Mouse (Mus musculus) midbrain, embryonic 16.5 days (tissue): Measurements from ENCODE around the gene Vps37c. TPM values are rescaled to one million over a fixed set of nuclear protein-coding genes. Genes with fewer than 3 reads are reported as not detected.

Experiments
- ATAC-seq: fragments of 200-750 bp; cut with Nextera tagmentation; 2 replicates; pipeline ENCODE4 v1.8.0; 2017; ENCODE audit warnings: moderate TSS enrichment
- H3K27ac ChIP-seq: fragments of 300-500 bp; sonication (generic); 2 replicates; pipeline ENCODE4 v1.5.1; 2014; ENCODE audit warnings: mild to moderate bottlenecking, low read length, mixed read lengths
- H3K27me3 ChIP-seq: fragments of 300-500 bp; sonication (generic); 2 replicates; pipeline ENCODE4 v1.6.1; 2014; ENCODE audit warnings: low read depth, low read length, mixed read lengths; ENCODE audit not compliant: control insufficient read depth, insufficient read depth
- H3K36me3 ChIP-seq: fragments of 300-500 bp; sonication (generic); 2 replicates; pipeline ENCODE4 v1.6.1; 2014; ENCODE audit warnings: mild to moderate bottlenecking, low read length, moderate library complexity, mixed read lengths; ENCODE audit not compliant: control insufficient read depth, insufficient read depth
- H3K4me1 ChIP-seq: fragments of 300-500 bp; sonication (generic); 2 replicates; pipeline ENCODE4 v1.6.1; 2014; ENCODE audit warnings: mild to moderate bottlenecking, low read length, mixed read lengths; ENCODE audit not compliant: control insufficient read depth, insufficient read depth
- H3K4me2 ChIP-seq: fragments of 300-500 bp; sonication (generic); 2 replicates; pipeline ENCODE4 v1.6.1; 2014; ENCODE audit warnings: mild to moderate bottlenecking, low read length, mixed read lengths
- H3K4me3 ChIP-seq: fragments of 300-500 bp; sonication (generic); 2 replicates; pipeline ENCODE4 v1.5.1; 2014; ENCODE audit warnings: low read depth, mild to moderate bottlenecking, low read length, moderate library complexity, mixed read lengths
- H3K9ac ChIP-seq: fragments of 300-500 bp; sonication (generic); 2 replicates; pipeline ENCODE4 v1.6.1; 2014; ENCODE audit warnings: low read depth, low read length, mixed read lengths
- H3K9me3 ChIP-seq: fragments of 300-500 bp; sonication (generic); replicated peaks from 2 replicates; pipeline ENCODE4 v1.6.1; 2014; ENCODE audit warnings: mild to moderate bottlenecking, low read length, mixed read lengths; ENCODE audit not compliant: control insufficient read depth, poor library complexity, severe bottlenecking
- WGBS: fragments of 180-500 bp; shearing (Covaris S2); extraction: QIAGEN DNeasy Blood & Tissue Kit; methylation state at CpG from one replicate; pipeline ENCODE4 v1.1.7; 2014; 5-methylcytosine and 5-hydroxymethylcytosine counted together
- polyA plus RNA-seq: library from polyadenylated mRNA; unstranded; fragments of >200 nt; fragmentation: Nextera tagmentation; extraction: Ambion mirVana; gene quantifications from 2 replicates; pipeline ENCODE4 v1.2.1, GENCODE M21; 2015

Vps37c gene
- polyA plus RNA-seq, 1 experiment from 2014 or later, result 28.6 TPM

DNA sequence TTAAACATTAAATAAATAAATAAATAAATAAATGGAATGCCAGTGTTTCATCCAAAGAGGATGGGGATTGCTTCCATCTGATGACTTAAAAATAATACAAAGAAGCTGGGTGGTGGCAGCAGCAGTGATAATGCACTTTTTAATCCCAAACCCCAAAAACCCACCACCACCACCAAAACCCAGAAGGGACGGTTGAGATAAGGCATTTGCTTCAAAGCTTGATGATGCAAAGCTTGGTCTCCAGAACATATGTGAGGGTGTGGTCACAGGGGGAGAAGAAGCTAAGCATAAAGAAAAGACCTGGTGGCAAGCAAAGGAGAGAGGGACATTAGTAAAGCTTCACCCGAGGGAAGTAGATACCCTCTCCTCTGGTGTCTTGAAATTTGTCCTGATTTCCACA, 26.6 kb upstream of the Vps37c start:
- 100% methylated on average over 2 of the region's 2 CpGs for WGBS
- Histone ChIP-seq H3K9me3 (no peaks in the 10 kb centered on the region), H3K4me2 (no peak overlapping the region)

DNA sequence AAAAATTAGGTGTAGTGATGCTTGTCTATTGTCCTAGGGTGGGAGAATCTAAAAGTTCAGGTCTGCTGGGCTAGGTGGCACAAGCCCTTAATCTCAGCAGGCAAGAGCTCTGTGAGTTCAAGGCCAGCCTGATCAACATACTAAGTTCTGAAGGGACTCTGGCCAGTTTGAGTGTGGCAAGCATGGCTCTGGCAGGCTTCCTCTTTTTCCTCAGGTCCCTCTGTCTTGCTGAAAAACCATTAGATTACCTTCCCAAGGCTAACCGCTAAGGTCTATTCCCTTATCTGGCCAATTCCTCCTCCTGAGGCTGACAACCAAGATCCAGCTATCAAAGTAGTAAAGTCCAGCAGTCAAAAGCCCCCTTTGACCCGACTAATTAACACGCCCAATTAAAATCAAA, 25.9 kb upstream of the Vps37c start:
- Histone ChIP-seq H3K9me3 (no peaks in the 10 kb centered on the region), H3K9ac (no peak overlapping the region), H3K4me2 (no peak overlapping the region), H3K36me3 (no peaks in the 10 kb centered on the region), H3K4me3 (no peak overlapping the region), H3K27me3 (no peaks in the 10 kb centered on the region), H3K4me1 (no peaks in the 10 kb centered on the region), H3K27ac (no peak overlapping the region)
- no peak for ATAC-seq
- 92% methylated on average over 3 of the region's 3 CpGs for WGBS

More for the DNA sequence above, 26.6 kb upstream of the Vps37c start:
- Histone ChIP-seq H3K4me1 (no peaks in the 10 kb centered on the region), H3K27ac (no peak overlapping the region), H3K27me3 (no peaks in the 10 kb centered on the region), H3K9ac (no peak overlapping the region), H3K4me3 (no peak overlapping the region), H3K36me3 (no peaks in the 10 kb centered on the region)
- ATAC-seq, result no peak

DNA sequence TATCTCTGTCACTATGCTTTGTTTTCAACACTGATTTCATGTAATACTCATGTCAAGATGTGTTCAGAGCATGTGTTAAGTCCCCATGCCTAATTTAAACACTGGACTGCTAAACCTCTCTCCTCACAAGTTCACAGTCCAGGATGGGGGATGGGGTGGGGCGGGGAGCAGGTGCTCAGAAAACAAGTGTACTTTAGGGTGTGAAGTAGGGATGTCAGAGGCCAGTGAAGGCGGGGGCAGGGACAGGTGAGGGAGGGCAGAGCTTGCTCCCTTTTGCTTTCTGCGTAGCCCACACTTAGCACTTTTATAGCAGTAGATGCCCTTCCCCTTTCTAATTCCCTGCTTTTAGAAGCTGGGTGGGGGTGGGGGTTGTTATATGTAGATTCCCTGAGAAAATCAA, 23.4 kb upstream of the Vps37c start:
- Histone ChIP-seq H3K4me3 (no peak overlapping the region), H3K4me2 (no peak overlapping the region), H3K9me3 (no peaks in the 10 kb centered on the region), H3K36me3 (no peaks in the 10 kb centered on the region), H3K27ac (no peak overlapping the region), H3K27me3 (no peaks in the 10 kb centered on the region), H3K9ac (no peak overlapping the region), H3K4me1 (no peaks in the 10 kb centered on the region)
- peak; percentile 41; the same call in 1 of the 2 replicates for ATAC-seq
- WGBS, result 62% methylated on average over 3 of the region's 3 CpGs

DNA sequence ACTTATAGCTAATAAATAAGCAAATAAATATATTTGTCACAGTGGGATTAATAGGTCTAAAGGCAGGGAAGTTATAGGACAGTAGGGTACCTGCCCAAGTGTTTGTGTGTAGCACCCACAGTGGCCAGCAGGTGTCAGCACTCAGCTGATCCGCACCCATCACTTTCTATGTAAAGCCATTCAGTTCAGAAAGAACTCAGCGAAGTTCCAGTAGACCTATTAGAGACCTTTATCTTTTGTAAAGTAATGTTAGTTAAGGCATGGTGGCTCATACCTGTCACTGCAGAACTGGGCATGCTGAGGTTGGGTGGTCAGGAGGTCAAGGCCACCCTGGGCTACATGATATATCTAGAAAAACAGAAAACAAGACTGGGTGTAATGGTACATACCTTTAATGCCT, 23.0 kb upstream of the Vps37c start:
- Histone ChIP-seq H3K4me1 (no peaks in the 10 kb centered on the region), H3K36me3 (no peaks in the 10 kb centered on the region), H3K4me3 (no peak overlapping the region), H3K27me3 (no peaks in the 10 kb centered on the region), H3K4me2 (no peak overlapping the region), H3K27ac (no peak overlapping the region), H3K9me3 (no peaks in the 10 kb centered on the region), H3K9ac (no peak overlapping the region)
- WGBS, result 8% methylated on average over 2 of the region's 2 CpGs
- peak; percentile 78 for ATAC-seq

DNA sequence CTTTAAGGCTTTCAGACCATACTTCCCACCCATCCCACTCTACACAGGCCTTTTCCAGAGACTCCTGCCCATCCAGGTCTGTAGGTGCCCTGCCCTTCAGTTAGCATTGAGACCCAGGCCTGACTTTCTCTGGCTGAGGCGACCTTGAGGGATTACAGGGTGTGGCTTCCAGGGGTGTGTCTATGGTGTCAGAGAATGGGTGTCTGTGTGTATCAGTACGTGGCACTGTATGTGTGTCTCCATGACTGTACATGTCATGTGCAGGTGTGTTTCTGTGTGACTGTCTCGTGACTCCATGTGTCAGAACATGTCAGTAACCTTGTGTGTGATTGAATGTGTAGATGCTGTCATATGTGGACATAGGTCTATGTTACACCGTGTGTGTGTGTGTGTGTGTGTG, 17.2 kb upstream of the Vps37c start:
- 86% methylated on average over 4 of the region's 4 CpGs for WGBS
- H3K27me3 ChIP-seq, result no peaks in the 10 kb centered on the region
- no peak overlapping the region for H3K4me3 ChIP-seq
- no peak overlapping the region for H3K9ac ChIP-seq
- no peaks in the 10 kb centered on the region for H3K4me1 ChIP-seq
- no peaks in the 10 kb centered on the region for H3K36me3 ChIP-seq
- no peak for ATAC-seq
- H3K9me3 ChIP-seq, result no peaks in the 10 kb centered on the region
- no peak overlapping the region for H3K4me2 ChIP-seq
- no peak overlapping the region for H3K27ac ChIP-seq

DNA sequence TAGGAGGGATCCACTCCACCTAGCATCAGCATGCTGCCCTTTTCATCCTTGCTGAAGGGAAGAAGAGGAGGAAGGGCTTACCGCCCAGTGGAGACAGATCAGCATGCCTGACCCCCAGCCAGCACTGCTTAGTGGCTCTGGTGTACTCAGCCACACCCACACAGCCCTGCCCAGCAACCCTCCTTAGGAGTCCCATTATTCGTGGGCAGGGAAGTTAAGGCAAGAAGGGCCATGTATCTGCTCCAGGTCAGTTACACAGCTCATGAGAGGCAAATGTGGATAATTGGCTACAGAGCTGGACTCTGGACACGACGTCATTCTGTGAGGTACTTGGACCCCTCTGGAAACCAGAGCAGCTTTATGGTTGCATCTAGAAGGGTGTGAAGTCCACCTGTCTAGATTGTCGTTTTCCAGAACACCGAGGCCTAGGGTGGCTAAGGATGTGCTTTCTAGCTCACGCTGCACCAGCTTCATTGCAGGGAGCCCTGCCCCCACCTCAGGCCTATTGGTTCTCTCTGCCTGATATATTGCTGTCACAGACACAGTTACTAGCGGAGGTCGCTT, 16.6 kb upstream of the Vps37c start:
- Histone ChIP-seq H3K27ac (no peak overlapping the region), H3K36me3 (no peaks in the 10 kb centered on the region), H3K4me3 (no peak overlapping the region), H3K4me1 (no peaks in the 10 kb centered on the region), H3K9me3 (no peaks in the 10 kb centered on the region), H3K4me2 (no peak overlapping the region), H3K9ac (no peak overlapping the region), H3K27me3 (no peaks in the 10 kb centered on the region)
- 69% methylated on average over 9 of the region's 9 CpGs for WGBS
- no peak for ATAC-seq

DNA sequence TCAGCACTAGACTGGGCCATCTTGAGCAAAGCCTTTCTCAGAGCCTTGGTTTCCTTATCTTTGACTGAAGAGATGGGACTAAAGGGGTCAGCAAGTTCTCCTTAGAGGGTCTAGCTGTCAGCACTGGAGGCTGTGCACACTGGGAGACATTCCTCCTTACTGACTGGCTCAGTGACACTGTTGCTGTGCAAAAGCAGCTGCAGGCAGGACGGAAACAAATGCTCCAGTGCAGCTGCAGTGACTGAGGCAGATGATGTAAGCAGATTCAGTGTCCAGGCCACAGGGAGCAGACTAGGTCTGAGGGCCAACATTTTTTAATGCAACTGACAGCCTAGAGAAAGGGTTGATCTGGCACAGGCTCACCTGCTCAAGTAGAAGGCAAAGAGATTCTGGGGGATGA, 15.3 kb upstream of the Vps37c start:
- Histone ChIP-seq H3K4me1 (no peaks in the 10 kb centered on the region), H3K4me2 (no peak overlapping the region), H3K27ac (no peak overlapping the region), H3K27me3 (no peaks in the 10 kb centered on the region), H3K36me3 (no peaks in the 10 kb centered on the region), H3K4me3 (no peak overlapping the region), H3K9ac (no peak overlapping the region), H3K9me3 (no peaks in the 10 kb centered on the region)
- WGBS, result 54% methylated on average over 1 of the region's 1 CpGs
- no peak for ATAC-seq

DNA sequence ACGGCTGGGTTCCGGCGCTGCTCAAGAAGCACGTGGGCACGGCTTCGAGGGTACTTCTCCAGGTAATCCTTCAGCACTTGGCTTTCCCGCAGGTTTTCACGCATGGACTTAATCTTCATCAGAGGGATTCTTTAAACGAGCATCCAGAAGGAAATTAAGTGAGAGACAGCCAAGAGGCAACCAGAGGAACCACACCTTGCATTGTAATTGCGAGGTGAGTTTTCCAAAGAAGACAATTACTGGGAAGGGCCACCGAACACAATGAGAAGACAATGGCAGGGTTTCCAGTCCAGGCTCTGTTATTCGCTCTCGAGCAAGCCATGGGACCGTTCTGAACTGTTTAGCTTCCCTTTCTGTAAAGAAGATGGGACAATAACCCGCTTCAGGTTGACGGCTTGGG, 11.9 kb upstream of the Vps37c start:
- Histone ChIP-seq H3K4me2 (no peak overlapping the region), H3K4me1 (no peaks in the 10 kb centered on the region), H3K9me3 (no peaks in the 10 kb centered on the region), H3K9ac (no peak overlapping the region), H3K36me3 (no peaks in the 10 kb centered on the region), H3K27me3 (no peaks in the 10 kb centered on the region), H3K27ac (no peak overlapping the region), H3K4me3 (no peak overlapping the region)
- ATAC-seq, result no peak
- 84% methylated on average over 16 of the region's 16 CpGs for WGBS

DNA sequence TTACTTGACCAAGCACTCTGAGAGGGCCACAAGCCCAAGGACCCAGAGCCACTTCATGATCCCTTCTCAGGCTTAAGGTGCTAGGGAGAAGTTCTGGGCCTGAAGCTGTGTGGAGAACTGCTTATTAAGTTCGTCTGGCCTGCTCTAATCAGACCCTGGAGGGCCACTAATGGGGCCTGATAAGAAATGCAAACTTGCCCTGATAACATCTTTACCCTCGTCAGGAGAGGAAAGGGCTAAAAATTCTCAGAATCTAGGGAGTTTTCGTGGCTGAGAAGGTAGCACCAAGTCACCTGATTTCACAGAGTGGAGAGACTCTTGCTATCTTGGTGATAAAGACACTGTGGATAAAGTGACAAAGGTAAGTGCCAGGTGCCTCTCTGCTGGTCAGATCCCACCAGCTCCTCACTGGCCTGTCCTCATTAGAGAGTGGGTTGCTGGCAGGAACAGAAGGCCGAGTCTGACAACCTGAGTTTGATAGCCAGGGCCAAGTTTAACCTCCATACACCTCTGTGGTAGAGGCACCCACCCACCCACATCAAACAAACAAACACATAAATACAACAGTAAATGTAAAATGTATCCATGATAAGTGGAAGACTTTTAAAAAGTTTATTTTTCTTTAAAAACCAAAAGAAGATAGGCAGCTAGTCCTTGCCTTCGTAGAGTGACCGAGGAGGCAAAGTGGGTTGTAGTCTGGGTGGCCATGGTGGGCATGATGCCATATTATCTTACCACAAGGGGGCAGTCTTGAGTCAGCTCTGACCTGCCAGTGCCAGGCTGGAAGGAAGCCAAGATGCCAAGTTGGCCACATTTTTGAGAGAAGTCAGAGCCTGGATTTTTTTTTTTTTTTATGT, 10.4 kb upstream of the Vps37c start, which contains the start of gene Pga5:
Gene Pga5 (minus strand): TSS at position 157 of the 857 bp plus-strand sequence.
- Histone ChIP-seq H3K36me3 (no peaks in the 10 kb centered on the region), H3K4me2 (no peak within 1 kb of the TSS), H3K4me3 (no peak within 1 kb of the TSS), H3K9me3 (no peaks in the 10 kb centered on the region), H3K27ac (no peak within 1 kb of the TSS), H3K27me3 (no peaks in the 10 kb centered on the region), H3K4me1 (no peaks in the 10 kb centered on the region), H3K9ac (no peak within 1 kb of the TSS)
- peak; percentile 66 for ATAC-seq
- WGBS, result 40% methylated on average over 6 of the region's 6 CpGs
